Comparison of ENCODE assay signal across 25 mouse cellular contexts in the genomic region with DNA sequence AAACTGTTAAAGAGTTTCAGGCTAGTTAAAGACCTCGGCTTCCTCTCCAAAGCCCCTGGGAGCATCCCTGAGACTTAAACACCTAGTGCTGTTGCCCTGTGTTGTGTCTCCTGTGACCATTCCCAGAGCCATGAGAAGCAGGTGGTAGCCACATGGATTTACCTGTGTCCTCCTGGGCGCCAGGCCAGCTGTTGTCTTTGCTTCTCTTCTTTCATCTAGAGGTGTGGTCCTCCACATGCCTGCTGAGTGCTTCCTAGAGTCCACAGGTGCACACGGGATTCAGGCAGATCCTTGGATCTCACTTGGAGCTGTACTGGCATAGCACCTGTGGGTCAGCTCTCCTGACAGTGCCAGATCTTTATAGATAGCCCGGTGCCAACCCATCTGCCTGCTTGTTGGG. TPM values are rescaled to one million over a fixed set of nuclear protein-coding genes. Genes with fewer than 3 reads are reported as not detected.
DNase-seq lines count a peak whose midpoint lies in the region; ATAC-seq and TF ChIP-seq lines count a peak whose summit lies in the region.
"Had no signal": no experiment of that assay in that cellular context is flagged by ENCODE, and none has a peak within 500 bp of the region (broad histone marks: within the 10 kb centered on the region; RNA-seq: fewer than 3 reads in every experiment).

No protein-coding gene starts in this region.

- ATAC-seq in embryonic facial prominence, embryonic 14.5 days (ENCODE audit: low read depth): no peak
- no peak for ATAC-seq in megakaryocyte, adult 5-6 weeks (ENCODE audit: poor library complexity, severe bottlenecking)
- ATAC-seq in stomach, postnatal 0 days (ENCODE audit: low FRiP score, low TSS enrichment): no peak
- ATAC-seq: activated CD4-positive, CD25-positive, alpha-beta regulatory T cell, adult 4 months; forebrain, embryonic 13.5 days; forebrain, embryonic 16.5 days had no signal

- peak; percentile 37 for DNase-seq in embryonic facial prominence, embryonic 14.5 days (ENCODE audit: low spot score)
- DNase-seq in embryonic facial prominence, embryonic 10.5 days (ENCODE audit: low spot score): no peak
- no peak for DNase-seq in stomach, postnatal 0 days (ENCODE audit: low spot score)
- no peak for DNase-seq in hindbrain, embryonic 10.5 days (ENCODE audit: low spot score)
- DNase-seq: adrenal gland, adult 8-10 months; adrenal gland, postnatal 25 days; B cell, adult 2 months; cerebellum, adult 11-12 months; cerebellum, adult 8-10 months; gastrocnemius, postnatal 10 days; gastrocnemius, postnatal 36 days; heart, adult 2 months; heart, postnatal 14 days; heart, postnatal 4 days had no signal

- no peak overlapping the region for H3K4me2 ChIP-seq in embryonic facial prominence, embryonic 14.5 days (ENCODE audit: low read depth, low read length)
- H3K4me2 ChIP-seq in stomach, postnatal 0 days (replicated peaks; ENCODE audit: low read depth): no peak overlapping the region
- H3K4me2 ChIP-seq: embryonic facial prominence, embryonic 13.5 days; forebrain, embryonic 13.5 days; heart, embryonic 13.5 days; hindbrain, embryonic 12.5 days; hindbrain, embryonic 15.5 days had no signal

- no peak for TF ChIP-seq CTCF in stomach, postnatal 0 days (IDR thresholded peaks at IDR 0.05; ENCODE audit: low read depth)

- 73% methylated on average over 4 of the region's 4 CpGs for WGBS in embryonic facial prominence, embryonic 14.5 days
- WGBS in embryonic facial prominence, embryonic 10.5 days: 82% methylated on average over 4 of the region's 4 CpGs
- 74% methylated on average over 4 of the region's 4 CpGs for WGBS in stomach, postnatal 0 days
- WGBS in hindbrain, embryonic 10.5 days: 88% methylated on average over 4 of the region's 4 CpGs

- no peaks in the 10 kb centered on the region; the same call in 1 of the 2 replicates for H3K4me1 ChIP-seq in embryonic facial prominence, embryonic 14.5 days (ENCODE audit: control insufficient read depth, insufficient read depth, low read length)
- H3K4me1 ChIP-seq in embryonic facial prominence, embryonic 10.5 days: peaks cover 27% of the 10 kb centered on the region
- peaks cover 100% of the 10 kb centered on the region for H3K4me1 ChIP-seq in megakaryocyte, embryonic 14.5 days
- peaks cover 12% of the 10 kb centered on the region for H3K4me1 ChIP-seq in stomach, postnatal 0 days (replicated peaks; ENCODE audit: control insufficient read depth, insufficient read depth)
- H3K4me1 ChIP-seq in hindbrain, embryonic 10.5 days (replicated peaks): peaks cover 33% of the 10 kb centered on the region

- H3K9ac ChIP-seq in embryonic facial prominence, embryonic 14.5 days (ENCODE audit: low read depth, low read length): no peak overlapping the region
- no peak overlapping the region for H3K9ac ChIP-seq in stomach, postnatal 0 days (ENCODE audit: low read length)
- H3K9ac ChIP-seq: embryonic facial prominence, embryonic 13.5 days; forebrain, embryonic 13.5 days; heart, embryonic 13.5 days; hindbrain, embryonic 12.5 days; hindbrain, embryonic 15.5 days had no signal

- no peaks in the 10 kb centered on the region for H3K36me3 ChIP-seq in embryonic facial prominence, embryonic 14.5 days (ENCODE audit: control insufficient read depth, insufficient read depth, low read length)
- peaks cover 13% of the 10 kb centered on the region; the same call in 1 of the 2 replicates for H3K36me3 ChIP-seq in embryonic facial prominence, embryonic 10.5 days (replicated peaks)
- H3K36me3 ChIP-seq in megakaryocyte, embryonic 14.5 days (replicated peaks; ENCODE audit: low read length): peaks cover 93% of the 10 kb centered on the region
- no peaks in the 10 kb centered on the region for H3K36me3 ChIP-seq in stomach, postnatal 0 days (ENCODE audit: control insufficient read depth, insufficient read depth, low read length)
- peaks cover 13% of the 10 kb centered on the region for H3K36me3 ChIP-seq in hindbrain, embryonic 10.5 days
- H3K36me3 ChIP-seq: embryonic facial prominence, embryonic 13.5 days; hindbrain, embryonic 15.5 days had no signal

- H3K27ac ChIP-seq in embryonic facial prominence, embryonic 14.5 days (replicated peaks; ENCODE audit: low read depth, low read length): no peak overlapping the region
- no peak overlapping the region for H3K27ac ChIP-seq in embryonic facial prominence, embryonic 10.5 days (replicated peaks)
- 0 out of 2 replicates have a peak overlapping the region, but pooled peaks have one; percentile 2 for H3K27ac ChIP-seq in stomach, postnatal 0 days (replicated peaks)
- H3K27ac ChIP-seq in hindbrain, embryonic 10.5 days: no peak overlapping the region
- H3K27ac ChIP-seq: embryonic facial prominence, embryonic 13.5 days; forebrain, embryonic 10.5 days; forebrain, embryonic 13.5 days; heart, adult 2 months; heart, embryonic 10.5 days; heart, embryonic 13.5 days; hindbrain, embryonic 12.5 days; hindbrain, embryonic 15.5 days had no signal

- H3K4me3 ChIP-seq in embryonic facial prominence, embryonic 14.5 days (ENCODE audit: low read depth, low read length): no peak overlapping the region
- no peak overlapping the region for H3K4me3 ChIP-seq in embryonic facial prominence, embryonic 10.5 days
- peak overlapping the region; percentile 17 for H3K4me3 ChIP-seq in megakaryocyte, embryonic 14.5 days (replicated peaks)
- no peak overlapping the region for H3K4me3 ChIP-seq in stomach, postnatal 0 days (ENCODE audit: low read depth, low read length)
- no peak overlapping the region for H3K4me3 ChIP-seq in hindbrain, embryonic 10.5 days
- H3K4me3 ChIP-seq: embryonic facial prominence, embryonic 13.5 days; forebrain, embryonic 10.5 days; forebrain, embryonic 13.5 days; heart, adult 2 months; heart, embryonic 10.5 days; heart, embryonic 13.5 days; hindbrain, embryonic 12.5 days; hindbrain, embryonic 15.5 days had no signal

- no peaks in the 10 kb centered on the region for H3K27me3 ChIP-seq in embryonic facial prominence, embryonic 14.5 days (replicated peaks; ENCODE audit: control insufficient read depth, insufficient read depth, low read length)
- no peaks in the 10 kb centered on the region for H3K27me3 ChIP-seq in embryonic facial prominence, embryonic 10.5 days (replicated peaks; ENCODE audit: low read depth, poor library complexity, severe bottlenecking)
- H3K27me3 ChIP-seq in megakaryocyte, embryonic 14.5 days (replicated peaks): no peaks in the 10 kb centered on the region
- no peaks in the 10 kb centered on the region for H3K27me3 ChIP-seq in stomach, postnatal 0 days (ENCODE audit: control insufficient read depth, insufficient read depth, low read length)
- no peaks in the 10 kb centered on the region for H3K27me3 ChIP-seq in hindbrain, embryonic 10.5 days (ENCODE audit: insufficient read depth, poor library complexity, severe bottlenecking)
- H3K27me3 ChIP-seq: embryonic facial prominence, embryonic 13.5 days; forebrain, embryonic 13.5 days; heart, embryonic 13.5 days; hindbrain, embryonic 12.5 days; hindbrain, embryonic 15.5 days had no signal

- H3K9me3 ChIP-seq in embryonic facial prominence, embryonic 14.5 days (ENCODE audit: control insufficient read depth, low read length): no peaks in the 10 kb centered on the region
- no peaks in the 10 kb centered on the region for H3K9me3 ChIP-seq in embryonic facial prominence, embryonic 10.5 days
- peaks cover 4% of the 10 kb centered on the region; the same call in 1 of the 2 replicates for H3K9me3 ChIP-seq in megakaryocyte, embryonic 14.5 days
- no peaks in the 10 kb centered on the region for H3K9me3 ChIP-seq in stomach, postnatal 0 days (ENCODE audit: control insufficient read depth, low read length)
- no peaks in the 10 kb centered on the region for H3K9me3 ChIP-seq in hindbrain, embryonic 10.5 days
- H3K9me3 ChIP-seq: embryonic facial prominence, embryonic 13.5 days; forebrain, embryonic 10.5 days; forebrain, embryonic 13.5 days; heart, embryonic 13.5 days; hindbrain, embryonic 12.5 days; hindbrain, embryonic 15.5 days had no signal

- TF ChIP-seq EP300 in stomach, postnatal 0 days (optimal IDR thresholded peaks at IDR 0.05): no peak

RNA-seq across cellular contexts. Expression of gene Galnt2, which starts 36.0 kb away (rescaled TPM):
- 66.1 and 70.0 TPM in 2 replicates for polyA plus RNA-seq in embryonic facial prominence, embryonic 14.5 days (2014; fragmentation: Nextera tagmentation; extraction: Ambion mirVana)
- polyA plus RNA-seq in embryonic facial prominence, embryonic 10.5 days (2016; fragmentation: Nextera tagmentation; extraction: Ambion mirVana): 34.8 and 42.2 TPM in 2 replicates
- polyA plus RNA-seq in megakaryocyte, embryonic 14.5 days (2012; ENCODE audit: insufficient read depth, low replicate concordance): 55.0 and 143 TPM in 2 replicates
- 31.3 and 61.1 TPM in 2 replicates for total RNA-seq in megakaryocyte, adult 5-6 weeks (2015)
- 15.5 and 20.4 TPM in 2 replicates for total RNA-seq in megakaryocyte, adult 5-6 weeks (2017)
- polyA plus RNA-seq in stomach, postnatal 0 days (2015; fragmentation: Nextera tagmentation; extraction: Ambion mirVana): 48.6 and 48.9 TPM in 2 replicates
- polyA plus RNA-seq in hindbrain, embryonic 10.5 days (2016; fragmentation: Nextera tagmentation; extraction: Ambion mirVana): 42.2 and 56.0 TPM in 2 replicates
